Mouse (Mus musculus) heart, postnatal 0 days (tissue): Measurements from ENCODE around the gene Ncan.

Experiments used
- CTCF ChIP-seq: IDR thresholded peaks from 2 replicates; pipeline ENCODE4 v1.5.1; 2016; ENCODE audit warnings: antibody characterized with exemption, control low read depth, low read depth
- EP300 ChIP-seq: IDR thresholded peaks from 2 replicates; pipeline ENCODE4 v1.6.1; 2016; ENCODE audit warnings: antibody characterized with exemption, low read depth

- no peak for TF ChIP-seq CTCF
- no peak for TF ChIP-seq EP300
Measured at GRCm38 (mm10) chr8:70110451-70110850, 10.2 kb downstream of the Ncan start.
